Mouse (Mus musculus) liver, embryonic 11.5 days (tissue): ENCODE data around the gene BC025920. TPM values are rescaled to one million over a fixed set of nuclear protein-coding genes. Genes with fewer than 3 reads are reported as not detected.

ENCODE experiments used
- ATAC-seq: fragments of 200-750 bp; cut with Nextera tagmentation; replicated peaks from 2 replicates; pipeline ENCODE4 v1.8.0; 2017; ENCODE audit warnings: moderate number of reproducible peaks, mild to moderate bottlenecking, moderate TSS enrichment, moderate library complexity; ENCODE audit not compliant: low FRiP score
- DNase-seq: peaks from one replicate; pipeline ENCODE4 v3.0.0-alpha.2; 2017; ENCODE audit warnings: low spot score
- H3K27ac ChIP-seq: fragments of 300-500 bp; sonication (generic); 2 replicates; pipeline ENCODE4 v1.5.1; 2014; ENCODE audit warnings: mild to moderate bottlenecking, low read depth, low read length, control low read depth
- H3K27me3 ChIP-seq: fragments of 300-500 bp; sonication (generic); replicated peaks from 2 replicates; pipeline ENCODE4 v1.6.1; 2014; ENCODE audit warnings: low read length, mixed read lengths; ENCODE audit not compliant: control insufficient read depth, insufficient read depth
- H3K36me3 ChIP-seq: fragments of 300-500 bp; sonication (generic); 2 replicates; pipeline ENCODE4 v1.6.1; 2014; ENCODE audit warnings: mild to moderate bottlenecking, low read length, moderate library complexity, mixed read lengths; ENCODE audit not compliant: control insufficient read depth, insufficient read depth
- H3K4me1 ChIP-seq: fragments of 300-500 bp; sonication (generic); replicated peaks from 2 replicates; pipeline ENCODE4 v1.6.1; 2014; ENCODE audit warnings: low read length, mixed read lengths; ENCODE audit not compliant: control insufficient read depth, insufficient read depth
- H3K4me2 ChIP-seq: fragments of 300-500 bp; sonication (generic); 2 replicates; pipeline ENCODE4 v1.6.1; 2014; ENCODE audit warnings: mild to moderate bottlenecking, control low read depth, moderate library complexity
- H3K4me3 ChIP-seq: fragments of 300-500 bp; sonication (generic); 2 replicates; pipeline ENCODE4 v1.5.1; 2014; ENCODE audit warnings: low read depth, low read length, control low read depth
- H3K9ac ChIP-seq: fragments of 300-500 bp; sonication (generic); 2 replicates; pipeline ENCODE4 v1.6.1; 2014; ENCODE audit warnings: low read depth, low read length, control low read depth
- H3K9me3 ChIP-seq: fragments of 300-500 bp; sonication (generic); 2 replicates; pipeline ENCODE4 v1.6.1; 2016; ENCODE audit warnings: low read length, inconsistent platforms, mixed read lengths; ENCODE audit not compliant: control insufficient read depth
- WGBS: fragments of 180-500 bp; shearing (Covaris S2); extraction: QIAGEN DNeasy Blood & Tissue Kit; methylation state at CpG from one replicate; pipeline ENCODE4 v1.1.7; 2014; 5-methylcytosine and 5-hydroxymethylcytosine counted together
- polyA plus RNA-seq: library from polyadenylated mRNA; unstranded; fragments of >200 nt; fragmentation: Nextera tagmentation; extraction: Ambion mirVana; gene quantifications from 2 replicates; pipeline ENCODE4 v1.2.1, GENCODE M21; 2014

Gene BC025920
- polyA plus RNA-seq, 1 experiment from 2014 or later = 1.1 TPM

DNA sequence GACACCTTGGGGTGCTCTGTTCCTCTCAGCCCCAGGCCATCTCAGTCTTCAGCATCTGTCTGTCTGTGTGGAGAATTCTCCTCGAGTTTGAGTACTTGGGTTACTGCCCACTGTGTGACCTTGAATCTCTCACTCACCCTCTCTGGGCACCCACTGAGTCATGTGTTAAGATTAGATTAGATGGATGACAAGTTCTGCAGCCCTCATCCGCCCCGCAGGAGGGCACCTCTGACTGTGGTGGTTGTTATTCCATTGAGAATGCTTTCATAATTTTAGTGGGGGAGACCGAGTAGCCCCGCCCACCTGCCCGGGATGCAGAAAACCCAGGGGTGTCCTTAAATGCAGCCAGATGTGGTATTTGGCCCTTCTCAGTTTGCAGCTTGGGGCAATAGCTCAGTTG, 42.6 kb upstream of the BC025920 start:
- H3K4me3 ChIP-seq = no peak overlapping the region
- H3K4me1 ChIP-seq = peaks cover 56% of the 10 kb centered on the region
- WGBS = 39% methylated on average over 6 of the region's 6 CpGs
- H3K27me3 ChIP-seq = peaks cover 2% of the 10 kb centered on the region; the same call in 1 of the 2 replicates
- H3K36me3 ChIP-seq = peaks cover 25% of the 10 kb centered on the region
- H3K4me2 ChIP-seq = peak overlapping the region; percentile 52
- ATAC-seq (no peak), DNase-seq (no peak)
- 0 out of 2 replicates have a peak overlapping the region, but pooled peaks have one; percentile 19 for H3K27ac ChIP-seq
- no peaks in the 10 kb centered on the region for H3K9me3 ChIP-seq
- no peak overlapping the region for H3K9ac ChIP-seq

DNA sequence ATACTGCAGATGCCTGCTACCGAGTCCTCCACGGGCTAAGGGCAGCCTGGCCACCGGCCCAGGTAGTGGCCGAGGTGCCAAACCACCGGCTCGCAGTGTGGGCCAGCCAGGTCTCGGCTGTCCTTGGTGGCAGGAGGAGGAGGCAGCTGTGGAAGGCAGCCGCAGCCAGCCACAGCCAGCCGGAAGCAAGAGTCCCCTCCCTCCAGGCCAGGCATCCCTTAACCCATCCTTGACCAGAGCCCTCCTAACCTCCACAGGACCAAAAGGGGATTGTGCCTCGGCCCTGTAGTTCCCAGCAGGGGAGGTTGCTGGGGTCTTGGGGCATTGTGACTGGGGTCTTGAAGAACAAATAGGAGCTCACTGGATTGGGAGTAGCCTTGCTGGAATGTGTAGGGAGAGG, 41.9 kb upstream of the BC025920 start:
- H3K27me3 ChIP-seq = peaks cover 2% of the 10 kb centered on the region
- H3K9ac ChIP-seq = 0 out of 2 replicates have a peak overlapping the region, but pooled peaks have one; percentile 30
- no peak overlapping the region for H3K27ac ChIP-seq
- ATAC-seq (no peak), DNase-seq (no peak)
- 11% methylated on average over 10 of the region's 10 CpGs for WGBS
- H3K4me1 ChIP-seq = peaks cover 58% of the 10 kb centered on the region
- H3K4me3 ChIP-seq = peak overlapping the region; percentile 26; the same call in 1 of the 2 replicates
- peak overlapping the region; percentile 52 for H3K4me2 ChIP-seq
- H3K9me3 ChIP-seq = no peaks in the 10 kb centered on the region
- peaks cover 25% of the 10 kb centered on the region for H3K36me3 ChIP-seq

DNA sequence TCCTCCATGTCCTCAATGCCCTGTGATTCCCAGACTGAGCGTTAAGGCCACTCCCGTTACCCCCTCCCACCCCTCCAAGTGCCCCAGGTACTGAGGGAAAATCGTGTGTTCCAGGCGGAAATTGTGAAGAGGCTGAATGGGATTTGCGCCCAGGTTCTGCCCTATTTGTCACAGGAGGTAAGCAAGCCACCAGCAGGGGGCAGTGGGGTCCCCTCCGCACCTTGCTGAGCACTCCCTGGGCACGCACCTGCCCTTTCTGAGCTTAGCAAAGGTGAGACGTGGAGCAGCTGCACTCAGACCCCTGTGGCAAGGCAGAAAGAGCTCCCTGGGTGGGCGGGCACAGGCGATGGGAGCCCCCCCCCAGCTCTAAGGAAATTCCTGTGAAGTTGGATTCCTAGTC, 41.3 kb upstream of the BC025920 start:
- ATAC-seq (no peak), DNase-seq (no peak)
- Histone ChIP-seq H3K36me3 (peaks cover 25% of the 10 kb centered on the region), H3K4me1 (peaks cover 63% of the 10 kb centered on the region), H3K4me3 (no peak overlapping the region), H3K27me3 (peaks cover 2% of the 10 kb centered on the region), H3K4me2 (no peak overlapping the region), H3K9ac (no peak overlapping the region), H3K9me3 (no peaks in the 10 kb centered on the region), H3K27ac (no peak overlapping the region)
- WGBS = 30% methylated on average over 10 of the region's 10 CpGs

DNA sequence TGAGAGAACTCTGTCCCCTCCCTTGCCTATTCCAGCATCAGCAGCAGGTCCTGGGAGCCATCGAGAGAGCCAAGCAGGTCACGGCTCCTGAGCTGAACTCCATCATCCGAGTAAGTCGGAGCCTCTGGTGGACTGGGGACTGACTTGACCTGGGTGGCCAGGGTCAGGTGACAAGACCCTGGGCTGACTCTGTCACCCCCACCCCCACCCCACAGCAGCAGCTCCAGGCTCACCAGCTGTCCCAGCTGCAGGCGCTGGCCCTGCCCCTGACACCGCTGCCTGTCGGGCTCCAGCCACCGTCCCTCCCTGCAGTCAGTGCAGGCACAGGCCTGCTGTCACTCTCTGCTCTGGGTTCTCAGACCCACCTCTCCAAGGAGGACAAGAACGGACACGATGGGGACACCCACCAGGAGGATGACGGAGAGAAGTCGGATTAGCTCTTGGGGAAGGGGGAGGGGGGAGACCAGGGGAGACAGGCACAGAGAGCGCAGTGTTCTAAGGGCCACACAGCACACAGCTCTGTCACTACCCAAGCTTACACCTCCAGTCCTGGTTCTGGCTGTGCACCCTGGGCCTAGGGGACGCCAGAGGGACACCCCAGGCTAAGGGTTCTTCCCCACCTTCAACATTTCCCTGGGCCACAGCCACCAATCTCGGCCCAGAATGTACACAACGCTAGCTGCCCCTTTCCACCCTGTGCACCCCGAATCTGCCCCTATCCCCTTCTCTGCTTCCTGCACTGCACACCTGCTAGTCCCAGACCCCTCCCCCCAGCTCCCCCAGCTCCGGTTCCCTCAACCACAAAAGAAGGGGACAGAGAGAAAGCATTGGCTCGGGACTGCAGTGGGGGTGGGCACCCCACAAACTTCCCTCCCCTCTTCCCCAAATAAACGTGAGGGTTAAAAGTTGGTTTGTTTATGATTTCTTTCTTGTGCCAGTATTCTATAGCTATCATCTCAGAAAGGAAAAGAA, 40.5 kb upstream of the BC025920 start:
- DNase-seq (no peak), ATAC-seq (no peak)
- H3K36me3 ChIP-seq = peaks cover 25% of the 10 kb centered on the region
- H3K4me3 ChIP-seq = no peak overlapping the region
- H3K9ac ChIP-seq = no peak overlapping the region; the same call in 1 of the 2 replicates
- peaks cover 69% of the 10 kb centered on the region for H3K4me1 ChIP-seq
- no peaks in the 10 kb centered on the region for H3K9me3 ChIP-seq
- H3K4me2 ChIP-seq = no peak overlapping the region
- 53% methylated on average over 20 of the region's 20 CpGs for WGBS
- H3K27ac ChIP-seq = no peak overlapping the region
- peaks cover 2% of the 10 kb centered on the region for H3K27me3 ChIP-seq

DNA sequence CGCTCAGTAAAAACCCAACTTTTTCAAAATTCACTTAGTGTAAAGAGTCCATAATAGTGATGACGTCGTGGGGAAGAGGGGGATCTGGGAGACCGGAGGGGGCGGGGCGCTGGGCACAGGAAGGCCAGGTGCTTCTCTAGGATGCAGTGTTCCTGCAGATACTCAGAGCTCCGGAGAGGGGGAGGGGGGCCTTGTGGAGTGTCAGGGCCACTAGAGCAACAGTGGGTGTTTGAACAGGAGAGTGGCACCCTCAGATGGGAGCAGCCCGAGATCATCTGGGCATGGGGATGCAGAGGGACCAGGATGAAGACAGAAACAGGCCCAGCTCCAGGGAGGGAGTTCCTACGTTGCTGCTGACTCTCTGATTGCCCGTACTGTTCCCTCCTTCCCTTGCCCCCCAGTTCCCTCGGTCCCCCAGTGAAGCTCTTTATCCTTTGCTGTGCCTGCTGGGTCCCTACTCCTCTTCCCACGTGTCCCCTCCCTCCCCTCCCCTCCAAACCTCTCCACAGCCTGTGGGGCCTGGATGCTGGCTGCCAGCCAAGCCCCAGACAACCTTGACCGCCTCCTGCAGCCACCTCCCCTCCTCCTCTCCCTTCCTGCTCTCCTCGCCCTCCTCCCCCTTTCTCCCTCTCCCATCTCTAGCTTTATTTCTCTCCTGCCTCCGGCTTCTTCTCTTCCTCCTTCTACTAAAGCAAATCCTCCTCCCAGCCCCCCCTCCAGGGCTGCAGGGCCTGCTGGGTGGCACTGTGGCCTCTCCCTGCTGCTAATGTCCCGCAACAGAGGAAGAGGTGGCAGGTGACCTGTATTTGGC, 37.5 kb upstream of the BC025920 start:
- Histone ChIP-seq H3K4me2 (peak overlapping the region; percentile 31; the same call in 1 of the 2 replicates), H3K9me3 (no peaks in the 10 kb centered on the region)
- DNase-seq = peak; percentile 65

DNA sequence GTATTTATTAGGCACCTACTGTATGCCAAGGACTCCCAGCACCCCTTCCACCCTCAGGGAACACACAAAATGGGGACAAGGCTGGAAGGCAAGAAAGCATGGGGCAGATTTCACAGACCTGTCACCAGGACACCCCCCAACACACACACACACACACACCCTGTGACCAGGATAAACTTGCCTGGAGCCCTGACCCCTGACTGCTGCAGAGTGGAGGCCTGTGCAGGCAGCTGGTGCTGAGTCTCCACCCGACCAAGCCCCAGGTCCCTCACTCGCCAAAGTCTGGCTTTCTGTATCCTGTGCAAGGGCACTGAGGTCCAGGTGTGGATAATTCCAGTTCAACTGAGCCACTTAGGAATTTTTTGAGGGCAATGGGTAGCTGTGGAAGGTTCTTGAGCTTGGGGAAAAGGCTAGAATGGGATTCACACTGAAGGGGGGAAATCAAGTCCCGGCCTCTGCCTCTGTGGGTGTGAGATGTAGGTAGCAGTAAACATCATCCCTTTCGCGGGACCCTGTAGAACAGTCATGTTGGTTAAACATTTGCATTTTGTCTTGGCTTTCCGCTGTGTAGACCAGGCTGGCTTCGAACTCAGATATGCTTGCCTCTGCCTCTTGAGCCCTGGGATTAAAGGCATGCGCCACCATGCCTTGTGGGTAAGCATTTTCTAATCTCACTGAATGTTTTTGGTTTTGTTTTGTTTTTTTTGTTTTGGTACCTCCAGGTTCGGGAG, 36.4 kb upstream of the BC025920 start:
- no peak overlapping the region; the same call in 1 of the 2 replicates for H3K4me2 ChIP-seq
- no peak overlapping the region for H3K9ac ChIP-seq
- no peak for ATAC-seq
- H3K27me3 ChIP-seq = peaks cover 14% of the 10 kb centered on the region
- H3K36me3 ChIP-seq = peaks cover 18% of the 10 kb centered on the region
- no peak overlapping the region for H3K4me3 ChIP-seq
- H3K27ac ChIP-seq = peak overlapping the region; percentile 71; the same call in 1 of the 2 replicates
- 57% methylated on average over 9 of the region's 9 CpGs for whole genome bisulfite sequencing
- H3K4me1 ChIP-seq = peaks cover 64% of the 10 kb centered on the region
- DNase-seq = no peak
- H3K9me3 ChIP-seq = no peaks in the 10 kb centered on the region

More for the DNA sequence above, 37.5 kb upstream of the BC025920 start:
- no peak overlapping the region; the same call in 1 of the 2 replicates for H3K9ac ChIP-seq
- peak overlapping the region; percentile 35; the same call in 1 of the 2 replicates for H3K27ac ChIP-seq
- peaks cover 18% of the 10 kb centered on the region for H3K36me3 ChIP-seq
- peaks cover 9% of the 10 kb centered on the region for H3K27me3 ChIP-seq
- WGBS = 21% methylated on average over 16 of the region's 16 CpGs
- peaks cover 64% of the 10 kb centered on the region for H3K4me1 ChIP-seq
- no peak overlapping the region for H3K4me3 ChIP-seq
- no peak for ATAC-seq

DNA sequence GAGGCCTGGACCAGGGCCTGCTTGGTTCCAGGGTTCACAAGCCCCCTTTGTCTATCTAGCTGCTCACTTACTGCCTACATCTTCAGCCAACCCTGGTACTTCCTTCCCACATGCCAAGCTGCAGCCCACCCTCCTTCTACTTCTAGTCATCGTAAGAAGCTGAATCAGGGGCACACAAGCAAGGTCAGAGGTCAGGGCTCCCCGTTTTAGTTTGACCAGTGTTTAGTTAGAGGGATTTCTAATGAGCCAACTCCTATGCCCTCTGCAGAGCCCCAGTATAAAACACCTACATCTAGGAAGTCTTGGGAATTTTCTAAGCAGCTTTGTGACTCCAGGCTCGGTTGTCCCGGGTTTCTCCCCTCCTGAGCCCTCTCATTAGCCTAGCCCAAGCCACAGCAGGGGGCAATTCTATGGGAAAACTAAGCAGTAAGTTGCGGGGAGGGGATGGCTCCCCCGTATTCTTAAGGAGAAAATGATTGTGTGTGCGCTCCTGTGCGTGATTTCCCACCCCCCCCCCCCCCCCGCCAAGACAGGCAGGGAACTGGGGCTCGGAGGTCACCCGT, 35.8 kb upstream of the BC025920 start:
- ATAC-seq (no peak), DNase-seq (no peak)
- 8% methylated on average over 10 of the region's 11 CpGs for WGBS
- Histone ChIP-seq H3K4me3 (peak overlapping the region; percentile 52), H3K27ac (peak overlapping the region; percentile 71), H3K36me3 (peaks cover 12% of the 10 kb centered on the region), H3K9me3 (no peaks in the 10 kb centered on the region), H3K4me2 (peak overlapping the region; percentile 97), H3K4me1 (peaks cover 61% of the 10 kb centered on the region), H3K9ac (peak overlapping the region; percentile 41), H3K27me3 (peaks cover 18% of the 10 kb centered on the region)
